Mouse (Mus musculus): ENCODE results near the gene Chmp2a.
A peak's percentile ranks its signal among the peaks of the same experiment; 100 is the strongest.
"Not testable (repeated sequence)": the region's sequence is repeated elsewhere in the genome, so short reads cannot be mapped to it uniquely, and the experiment has no call there.

The Chmp2a gene

DNA sequence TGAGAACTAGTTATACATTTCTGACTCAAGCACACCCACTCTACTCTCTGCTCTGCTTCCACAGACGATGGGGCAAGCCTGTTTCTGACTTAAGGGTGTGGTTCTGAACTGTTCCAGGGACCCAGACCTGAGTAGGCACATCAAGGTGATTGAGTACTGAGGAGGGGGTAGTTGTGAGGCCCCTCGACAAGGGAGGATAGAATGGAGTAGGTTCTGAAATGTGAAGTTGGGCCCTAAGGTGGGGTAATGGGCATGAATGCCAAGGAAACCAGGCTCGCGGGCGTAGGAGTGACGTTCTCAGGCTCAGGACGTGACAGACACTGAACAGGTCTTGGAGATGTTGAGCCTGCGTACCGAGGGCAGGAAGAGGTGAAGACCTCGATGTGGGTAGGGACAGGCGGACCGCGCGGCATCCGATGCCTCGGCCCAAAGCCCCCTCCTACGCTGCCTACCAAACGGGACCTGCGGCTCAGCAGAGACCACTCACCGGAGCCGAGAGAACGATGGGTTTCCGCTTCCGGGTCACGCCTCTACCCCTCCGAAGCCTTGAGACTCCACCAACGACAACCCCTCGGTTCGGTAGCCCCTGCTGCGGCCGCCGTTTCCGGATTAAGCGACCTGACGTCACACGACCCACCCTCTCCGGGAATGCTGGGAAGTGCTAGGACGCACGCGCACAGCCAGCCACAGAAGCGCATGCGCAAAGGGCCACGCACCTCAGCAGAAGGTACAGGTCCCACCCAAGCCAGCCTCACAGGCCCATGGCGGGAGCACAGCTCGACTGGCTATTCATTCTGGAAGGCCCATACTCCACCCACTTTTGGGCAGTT, at the start of gene Chmp2a:
Gene Chmp2a (minus strand): TSS at position 660 of the 830 bp plus-strand sequence.
- peak; percentile 91 for DNase-seq (ENCODE audit: extremely low read depth, low read depth)

DNA sequence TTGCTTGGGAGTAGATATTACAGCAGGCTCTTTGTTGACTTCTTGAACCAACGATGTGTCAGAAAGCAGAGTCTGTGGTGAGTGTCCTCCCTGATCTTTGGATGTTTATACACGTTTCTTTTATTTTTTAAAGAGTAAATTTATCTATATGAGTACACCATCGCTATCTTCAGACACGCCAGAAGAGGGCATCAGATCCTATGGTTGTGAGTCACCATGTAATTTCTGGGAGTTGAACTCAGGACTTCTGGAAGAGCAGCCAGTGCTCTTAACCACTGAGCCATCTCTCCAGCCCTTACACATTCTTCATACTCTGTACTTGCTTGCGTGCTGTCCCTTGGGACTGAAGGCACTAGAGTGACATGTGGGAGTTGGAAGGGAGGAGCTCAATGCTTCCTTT, 37.7 kb upstream of the Chmp2a start:
- no peak for DNase-seq (ENCODE audit: extremely low read depth, low read depth)

DNA sequence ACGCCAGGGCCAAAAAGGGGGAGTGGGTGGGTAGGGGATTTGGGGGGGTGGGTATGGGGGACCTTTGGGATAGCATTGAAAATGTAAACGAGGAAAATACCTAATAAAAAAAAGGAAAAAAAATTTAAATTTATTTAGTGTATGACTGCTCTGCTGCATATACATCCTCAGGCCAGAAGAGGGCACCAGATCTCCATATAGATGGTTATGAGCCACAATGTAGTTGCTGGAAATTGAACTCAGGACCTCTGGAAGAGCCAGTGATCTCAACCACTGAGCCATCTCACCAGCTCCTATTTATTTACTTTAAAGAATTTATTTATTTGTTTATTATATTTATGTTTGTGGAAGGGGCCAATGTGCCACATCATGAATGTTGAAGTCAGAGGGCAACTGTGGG, 28.8 kb upstream of the Chmp2a start:
- not testable (repeated sequence) for DNase-seq (ENCODE audit: extremely low read depth, low read depth)

DNA sequence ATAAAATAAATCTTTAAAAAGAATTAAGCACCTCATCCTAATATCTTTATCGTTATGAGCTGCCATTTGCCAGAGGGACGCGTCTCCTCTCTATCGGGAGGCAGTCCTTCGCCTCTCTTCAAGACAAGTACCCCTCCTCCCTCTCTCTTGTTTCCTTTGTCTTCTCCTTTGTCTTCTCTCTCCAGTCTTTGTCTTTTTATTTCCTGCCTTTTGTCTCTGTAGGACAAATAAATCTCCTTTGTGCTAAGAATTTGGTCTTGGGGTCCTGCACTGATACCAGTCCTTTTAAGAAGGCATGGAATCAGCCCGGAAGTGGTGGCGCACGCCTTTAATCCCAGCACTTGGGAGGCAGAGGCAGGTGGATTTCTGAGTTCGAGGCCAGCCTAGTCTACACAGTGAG, 24.9 kb upstream of the Chmp2a start:
- DNase-seq (ENCODE audit: extremely low read depth, low read depth) = no peak

DNA sequence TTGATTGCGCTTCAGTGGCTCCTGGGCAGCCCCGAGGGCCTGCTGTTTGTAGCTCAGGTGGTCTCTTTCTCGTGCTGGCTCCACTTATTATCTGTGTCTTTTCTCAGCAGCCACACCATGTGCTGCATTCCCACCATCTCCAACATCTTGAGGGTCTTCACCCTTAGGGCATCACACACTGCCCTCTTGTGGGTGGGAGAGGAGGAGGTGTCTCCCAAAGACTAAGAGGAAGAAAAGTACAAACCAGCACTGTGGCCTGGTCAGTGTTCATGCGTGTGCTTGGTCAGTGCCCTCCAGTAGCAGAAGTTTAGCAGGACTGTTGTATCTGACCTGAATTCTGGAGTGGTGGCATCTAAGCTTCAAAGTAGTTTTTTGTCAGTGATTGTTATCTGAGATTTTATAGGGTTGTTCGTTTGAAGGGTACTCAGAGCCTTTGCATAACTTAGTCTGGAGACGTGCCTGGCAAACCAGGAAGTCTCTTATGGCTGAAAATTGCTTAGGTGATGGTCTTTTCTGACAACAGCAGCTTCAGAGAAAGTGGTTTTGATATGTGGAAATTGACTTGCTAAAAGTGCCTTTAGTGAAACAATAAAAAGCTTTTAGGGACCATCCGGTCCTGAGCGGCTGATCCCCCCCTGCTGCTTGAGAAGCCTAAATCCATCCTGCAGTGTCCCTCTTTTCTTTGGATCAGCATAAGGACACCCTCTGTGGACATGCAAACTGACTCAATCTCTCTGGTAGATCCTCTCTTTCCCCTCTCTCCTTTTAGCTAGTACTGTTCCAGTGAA, 22.5 kb upstream of the Chmp2a start:
- no peak for DNase-seq (ENCODE audit: extremely low read depth, low read depth)

DNA sequence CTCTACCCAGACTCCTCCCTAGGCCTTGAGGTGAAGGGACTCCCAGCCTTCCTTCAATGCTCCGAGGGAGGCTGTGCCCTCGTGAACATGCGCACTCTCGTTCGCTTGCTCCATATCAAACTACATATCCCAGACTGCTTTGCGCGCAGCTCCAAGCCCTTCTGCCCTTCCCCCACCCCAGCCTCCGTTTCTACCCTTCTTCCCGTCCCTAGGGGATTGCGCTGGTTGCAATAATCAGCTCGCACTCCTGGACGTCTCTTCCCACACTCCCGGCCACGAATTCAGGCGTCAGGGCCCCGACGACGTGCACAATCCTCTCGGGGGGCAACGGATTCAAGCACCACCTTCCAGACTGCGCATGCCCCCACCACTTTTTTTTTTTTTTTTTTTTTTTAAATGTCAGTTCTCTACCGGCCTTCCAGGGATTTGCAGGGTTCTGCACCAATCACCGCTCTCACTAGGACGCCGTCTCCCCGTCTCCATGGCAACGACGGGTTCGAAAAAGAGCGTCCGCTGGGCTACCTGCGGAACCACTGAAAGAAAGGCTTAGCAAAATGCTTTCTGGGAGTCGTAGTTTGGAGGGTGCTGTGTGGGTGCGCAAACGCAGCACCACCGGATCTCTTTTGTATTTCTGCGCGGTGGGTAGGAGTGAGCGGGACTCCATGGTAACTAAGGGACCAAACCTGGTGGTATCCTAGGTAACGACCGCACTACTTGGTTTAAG, 19.8 kb upstream of the Chmp2a start, which contains the start of gene Mzf1:
Gene Mzf1 (minus strand): TSS at position 478 of the 724 bp plus-strand sequence.
- DNase-seq (ENCODE audit: extremely low read depth, low read depth) = peak; percentile 93

DNA sequence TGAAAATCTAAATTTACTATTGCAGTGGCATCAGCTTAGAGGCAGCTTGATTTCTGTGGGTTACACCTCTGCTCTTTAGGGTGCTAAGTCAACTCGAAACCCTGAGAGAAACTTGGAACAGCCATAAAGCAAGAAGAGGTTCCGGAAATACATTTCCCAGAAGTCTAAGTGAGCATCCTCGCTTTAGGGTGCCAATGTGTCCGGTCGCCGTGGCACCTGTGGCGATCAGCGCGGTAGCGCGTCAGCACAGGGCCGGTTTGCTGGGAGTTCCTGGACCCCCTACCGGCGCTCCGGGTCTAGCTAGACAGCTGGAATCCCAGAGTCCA, 19.3 kb upstream of the Chmp2a start:
- no peak for DNase-seq (ENCODE audit: extremely low read depth, low read depth)

DNA sequence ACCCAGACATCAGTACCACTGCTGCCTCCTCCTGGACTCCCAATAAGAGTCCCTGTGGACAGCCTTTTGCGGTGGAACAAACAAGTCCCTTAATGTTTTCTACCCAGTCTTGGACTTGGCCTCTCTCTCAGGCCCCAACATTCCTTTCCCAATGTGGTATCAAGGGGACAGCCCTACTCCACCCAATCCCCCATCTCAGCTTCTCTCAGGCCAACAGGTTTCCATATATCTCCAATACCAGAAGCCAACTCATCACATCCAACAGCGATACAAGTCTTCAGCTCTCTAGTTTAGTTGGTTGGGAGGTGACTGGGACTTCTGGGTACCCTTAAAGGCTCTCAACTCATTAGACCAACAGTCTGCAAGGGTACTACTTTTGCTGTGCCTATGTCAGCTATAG, 18.9 kb upstream of the Chmp2a start:
- DNase-seq (ENCODE audit: extremely low read depth, low read depth) = no peak

DNA sequence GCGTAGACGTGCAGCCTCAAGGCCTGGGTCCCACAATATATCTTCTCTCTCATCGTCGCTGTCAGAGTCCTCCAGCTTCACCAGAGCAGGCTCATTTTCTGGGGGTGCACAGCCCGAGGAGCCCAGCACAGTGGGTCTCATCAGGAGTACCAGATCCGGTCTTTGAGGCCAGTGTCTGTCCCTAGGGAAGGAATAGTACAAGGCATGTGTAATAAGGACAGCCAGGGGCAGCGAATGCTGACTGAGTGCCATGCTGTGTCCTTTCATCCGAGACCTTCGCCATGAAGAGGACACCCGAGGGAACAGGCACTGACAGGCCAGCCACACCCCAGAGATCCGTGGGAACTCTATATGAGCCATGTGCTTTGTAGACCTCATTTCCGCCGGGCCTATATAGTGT, 18.4 kb upstream of the Chmp2a start:
- no peak for DNase-seq (ENCODE audit: extremely low read depth, low read depth)

DNA sequence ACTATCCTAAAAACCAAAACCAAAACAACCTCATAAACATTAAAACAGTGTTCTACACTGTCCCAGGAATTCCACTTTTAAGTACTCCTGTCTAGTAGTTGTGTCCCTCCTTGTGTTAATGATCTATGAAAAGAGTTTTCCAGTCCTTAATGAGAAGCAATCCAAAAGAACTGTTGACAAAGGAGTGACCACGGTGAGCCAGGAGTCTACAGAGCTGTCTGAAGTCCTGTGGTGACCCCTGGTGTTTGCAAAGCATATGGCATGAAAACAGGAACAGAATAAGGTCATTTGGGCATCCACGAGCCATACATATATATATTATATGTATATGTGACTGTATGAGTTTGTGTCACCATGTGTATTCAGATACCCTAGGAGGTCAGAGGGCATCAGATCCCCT, 11.5 kb upstream of the Chmp2a start:
- peak; percentile 54 for DNase-seq (ENCODE audit: extremely low read depth, low read depth)

DNA sequence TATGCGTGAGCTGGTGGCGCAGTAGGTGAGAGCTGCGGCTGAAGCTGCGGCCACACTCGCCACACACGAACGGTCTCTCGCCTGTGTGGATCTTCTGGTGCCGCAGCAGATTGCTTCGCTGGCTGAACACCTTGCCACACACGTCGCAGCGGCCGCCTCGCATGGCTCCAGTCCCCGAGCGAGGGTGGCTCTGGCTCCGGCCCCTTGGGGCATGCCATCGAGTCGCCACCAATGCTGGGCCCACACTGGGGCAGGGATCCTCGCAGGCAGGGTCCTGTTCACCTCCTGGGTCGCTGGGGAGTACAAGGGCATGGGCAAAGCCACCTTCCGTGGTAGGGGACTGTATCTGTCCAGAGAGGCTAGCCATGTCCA, 9.6 kb upstream of the Chmp2a start:
- DNase-seq (ENCODE audit: extremely low read depth, low read depth) = no peak

DNA sequence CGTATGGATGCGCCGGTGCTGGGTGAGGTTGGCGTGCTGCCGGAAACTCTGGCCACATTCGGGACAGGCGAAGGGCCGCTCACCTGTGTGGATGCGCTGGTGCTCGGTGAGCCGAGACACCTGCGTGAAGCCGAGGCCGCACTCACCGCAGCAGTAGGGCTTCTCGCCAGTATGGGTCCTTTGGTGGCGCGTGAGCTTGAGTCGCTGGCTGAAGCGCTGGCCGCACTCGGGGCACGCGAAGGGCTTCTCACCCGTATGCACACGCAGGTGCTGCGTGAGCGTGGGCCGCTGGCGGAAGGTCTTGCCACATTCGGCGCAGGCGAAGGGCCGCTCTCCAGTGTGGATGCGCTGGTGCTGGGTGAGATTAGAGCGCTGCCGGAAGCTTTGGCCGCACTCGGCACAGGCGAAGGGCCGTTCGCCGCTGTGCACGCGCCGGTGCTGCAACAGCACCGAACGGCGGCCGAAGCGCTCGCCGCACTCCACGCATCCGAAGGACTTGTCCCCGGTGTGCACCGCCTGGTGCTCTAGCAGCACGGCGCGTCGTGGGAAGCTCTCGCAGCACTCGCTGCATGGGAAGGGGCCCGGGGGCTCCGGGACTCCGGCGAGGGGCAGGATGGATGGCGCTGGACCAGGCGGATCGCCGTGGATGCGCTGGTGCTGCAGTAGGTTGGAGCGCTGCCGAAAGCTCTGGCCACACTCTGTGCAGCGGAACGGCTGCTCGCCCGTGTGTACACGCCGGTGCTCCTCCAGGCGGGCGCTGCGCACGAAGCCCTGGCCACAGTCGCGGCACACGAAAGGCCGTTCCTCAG, 9.0 kb upstream of the Chmp2a start:
- no peak for DNase-seq (ENCODE audit: extremely low read depth, low read depth)

DNA sequence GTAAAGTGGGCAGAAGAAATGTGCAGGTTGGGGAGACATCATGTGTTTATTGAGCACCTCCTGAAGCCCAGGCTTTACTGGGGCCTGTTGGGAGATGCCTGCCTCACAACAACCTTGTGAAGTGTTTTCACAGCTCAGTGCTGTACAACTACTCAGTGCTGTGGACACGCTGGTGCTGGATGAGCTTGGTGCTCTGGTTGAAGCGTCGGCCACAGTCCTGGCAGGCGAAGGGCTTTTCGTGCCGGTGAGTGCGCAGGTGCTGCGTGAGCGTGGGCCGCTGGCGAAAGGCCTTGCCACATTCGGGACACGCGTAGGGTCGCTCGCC, 8.5 kb upstream of the Chmp2a start:
- no peak for DNase-seq (ENCODE audit: extremely low read depth, low read depth)

DNA sequence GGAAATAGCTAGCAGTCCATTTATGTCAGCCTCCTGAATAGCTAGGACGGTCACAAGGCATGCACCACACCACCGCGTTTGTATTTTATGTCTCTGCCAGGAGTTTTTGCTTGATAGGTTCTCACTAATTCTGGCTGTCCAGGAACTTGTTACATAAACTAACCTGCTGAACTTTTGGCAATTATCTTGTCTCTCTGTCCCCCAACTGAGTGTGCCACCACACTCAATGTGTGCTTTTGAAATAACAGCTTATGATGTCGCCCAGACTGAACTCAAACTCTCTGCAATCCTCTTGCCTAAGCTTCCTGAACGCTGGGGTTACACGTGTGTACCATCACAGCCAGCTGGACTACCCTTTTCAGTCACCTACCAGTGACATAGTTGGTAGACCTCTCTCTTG, 7.9 kb upstream of the Chmp2a start:
- no peak for DNase-seq (ENCODE audit: extremely low read depth, low read depth)

DNA sequence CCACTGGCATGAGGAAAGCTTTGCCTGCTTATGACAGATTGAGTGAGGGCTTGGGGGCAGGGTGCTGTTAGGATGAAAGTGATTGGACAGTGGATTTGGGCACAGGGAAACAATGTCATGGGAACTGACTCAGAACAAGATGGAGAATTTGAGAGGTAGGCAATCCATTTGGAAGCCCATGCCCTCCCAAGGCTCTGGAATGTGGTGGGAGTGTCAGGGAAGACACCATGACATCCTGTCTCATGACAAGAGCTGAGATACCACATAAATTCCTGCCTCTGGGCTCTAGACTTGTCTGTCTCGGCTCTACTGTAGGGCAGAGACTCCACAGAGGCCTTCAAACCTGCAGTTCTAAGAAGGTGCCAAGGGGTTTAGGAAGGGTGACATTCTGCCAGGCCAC, 6.6 kb upstream of the Chmp2a start:
- DNase-seq (ENCODE audit: extremely low read depth, low read depth) = no peak

DNA sequence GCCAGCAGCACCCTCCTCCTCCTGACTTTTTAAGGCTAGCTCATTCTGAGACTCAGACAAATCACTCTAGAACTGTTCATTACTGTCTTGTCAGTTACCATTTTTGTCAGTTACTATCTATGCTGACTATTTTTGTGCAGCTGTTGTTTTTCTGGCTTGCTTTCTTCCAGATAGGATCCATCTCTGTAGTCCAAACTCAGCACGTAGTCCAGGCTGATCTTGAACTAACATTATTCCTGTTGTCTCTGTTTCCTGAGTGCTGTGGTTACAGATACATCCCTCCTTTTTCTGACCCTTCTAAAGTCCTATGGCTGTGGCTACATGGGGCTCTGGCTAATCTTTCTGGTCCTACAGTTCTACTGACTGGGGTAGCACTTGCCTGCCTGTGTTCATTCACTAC, 4.6 kb upstream of the Chmp2a start:
- DNase-seq (ENCODE audit: extremely low read depth, low read depth) = no peak

DNA sequence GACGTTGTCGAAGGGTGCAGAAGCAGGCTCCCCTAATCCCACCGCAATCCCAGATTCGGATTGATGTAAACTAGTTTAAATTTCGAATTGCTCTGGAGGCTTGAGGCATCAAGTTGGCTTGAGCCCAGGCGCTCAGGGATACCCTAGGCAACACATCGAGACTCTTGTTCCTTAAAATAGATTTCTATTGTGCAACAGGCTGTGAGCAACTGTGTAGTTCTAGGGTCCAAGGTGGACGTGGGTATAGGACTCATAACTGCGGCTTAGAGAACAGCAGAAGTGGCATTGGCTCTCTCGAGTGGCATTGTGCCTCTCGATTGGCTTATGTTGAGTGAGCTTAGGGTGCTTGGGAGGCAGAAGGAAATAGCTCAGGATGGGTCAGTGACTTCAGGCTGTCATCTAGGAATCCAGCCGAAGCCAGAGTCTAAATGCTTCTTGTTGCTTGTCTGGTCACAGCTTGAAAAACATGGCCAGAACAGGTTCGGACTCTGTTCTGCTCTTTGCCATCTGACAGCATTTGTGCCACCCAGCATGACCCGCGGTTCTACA, 4.1 kb upstream of the Chmp2a start:
- no peak for DNase-seq (ENCODE audit: extremely low read depth, low read depth)

DNA sequence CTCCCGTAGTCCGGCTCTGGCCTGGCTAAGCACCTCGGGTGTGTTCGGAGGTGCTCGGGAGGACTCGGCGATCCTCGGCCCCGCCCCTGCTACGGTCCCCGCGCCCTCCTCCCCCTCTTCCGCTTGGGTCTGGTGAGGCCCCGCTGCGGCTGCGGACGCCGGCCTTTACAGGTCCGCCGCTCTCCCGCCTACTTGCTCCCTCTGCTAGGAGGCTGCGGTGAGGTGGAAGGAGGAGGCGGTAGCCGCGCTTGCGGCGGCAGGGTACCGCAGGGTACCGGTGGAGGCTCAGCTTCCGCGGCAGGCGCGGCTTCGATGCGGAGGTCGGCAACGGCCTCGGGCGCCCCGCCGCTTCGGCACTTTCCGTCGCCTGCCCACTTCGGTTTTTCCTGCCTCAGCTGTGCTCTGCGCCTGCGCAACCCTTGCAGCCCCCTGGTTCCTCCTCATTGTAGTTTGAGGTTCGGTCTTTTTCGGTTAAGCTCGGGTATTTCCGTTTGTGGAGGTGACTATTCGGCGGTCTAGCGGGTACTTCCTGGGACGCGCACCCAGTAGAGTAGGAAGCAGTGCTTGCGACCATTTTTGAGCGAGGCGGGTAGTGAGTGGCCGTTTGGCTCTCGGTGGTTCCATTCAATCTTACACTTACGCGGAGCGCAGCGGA, 3.4 kb upstream of the Chmp2a start, which contains the start of gene Ube2m:
Gene Ube2m (minus strand): TSS at position 375 of the 655 bp plus-strand sequence.
- DNase-seq (ENCODE audit: extremely low read depth, low read depth) = peak; percentile 95

DNA sequence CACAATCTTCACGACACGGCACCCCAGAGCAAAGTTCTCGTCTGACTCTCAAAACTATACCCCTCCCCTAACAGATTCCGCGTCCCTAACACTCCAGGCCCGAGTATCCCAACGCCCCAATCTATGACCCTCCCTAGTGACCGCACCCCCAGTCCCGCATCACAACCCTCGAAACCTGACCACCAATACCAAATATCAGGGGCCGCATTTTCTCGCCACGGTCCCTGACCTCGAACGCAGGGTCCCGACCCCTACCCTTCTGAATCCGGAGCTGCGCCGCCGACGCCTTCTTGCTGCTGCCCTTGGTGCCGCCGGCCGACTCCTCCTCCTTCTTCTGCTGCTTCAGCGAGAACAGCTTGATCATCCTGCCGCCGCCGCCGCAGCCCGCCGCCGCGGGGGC, 2.8 kb upstream of the Chmp2a start:
- no peak for DNase-seq (ENCODE audit: extremely low read depth, low read depth)

DNA sequence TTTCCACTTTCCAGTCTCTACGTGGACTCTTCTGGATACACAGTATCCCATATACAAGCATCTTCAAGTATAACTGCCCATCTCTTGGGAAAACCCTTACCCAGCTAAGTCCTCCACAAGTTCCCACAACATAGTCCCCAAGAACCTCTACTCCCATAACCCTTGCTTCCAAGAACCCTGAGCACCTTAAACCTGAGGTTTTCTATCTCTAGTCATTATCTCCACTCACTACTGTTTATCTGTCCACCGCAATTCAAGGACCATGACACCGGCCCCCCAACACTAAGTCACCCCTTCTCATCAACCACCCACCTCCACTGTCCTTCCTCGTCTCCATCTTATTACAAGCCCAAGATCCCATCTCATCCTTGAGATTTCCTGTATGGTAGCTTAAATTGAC, 2.2 kb upstream of the Chmp2a start:
- no peak for DNase-seq (ENCODE audit: extremely low read depth, low read depth)
